Mouse (Mus musculus) layer of hippocampus, adult 6 months (tissue): Measurements from ENCODE around the gene Zbtb11. TPM values are rescaled to one million over a fixed set of nuclear protein-coding genes. Genes with fewer than 3 reads are reported as not detected.

Experiments
- long read RNA-seq, 2 experiments: library from polyadenylated mRNA; unstranded; transcript quantifications; one replicate each; pipeline ENCODE4 v2.0.0; 2019 to 2020
- polyA plus RNA-seq: library from polyadenylated mRNA; unstranded; fragments of <200 nt; fragmentation: Nextera tagmentation; gene quantifications from 2 replicates; pipeline ENCODE4 v1.2.3, GENCODE M21; 2021

Zbtb11 gene
- polyA plus RNA-seq = 10.4 and 13.1 TPM in 2 replicates
- long read RNA-seq, experiment 1, full-length matches to known transcripts = 6 of 61 reads
- long read RNA-seq, experiment 1, partial matches to known transcripts = 37 of 61 reads
- long read RNA-seq, experiment 1, other reads (novel, unspliced or antisense) = 18 of 61 reads
- long read RNA-seq, experiment 2, full-length matches to known transcripts = 106 of 154 reads
- long read RNA-seq, experiment 2, partial matches to known transcripts = 28 of 154 reads
- long read RNA-seq, experiment 2, other reads (novel, unspliced or antisense) = 20 of 154 reads

DNA sequence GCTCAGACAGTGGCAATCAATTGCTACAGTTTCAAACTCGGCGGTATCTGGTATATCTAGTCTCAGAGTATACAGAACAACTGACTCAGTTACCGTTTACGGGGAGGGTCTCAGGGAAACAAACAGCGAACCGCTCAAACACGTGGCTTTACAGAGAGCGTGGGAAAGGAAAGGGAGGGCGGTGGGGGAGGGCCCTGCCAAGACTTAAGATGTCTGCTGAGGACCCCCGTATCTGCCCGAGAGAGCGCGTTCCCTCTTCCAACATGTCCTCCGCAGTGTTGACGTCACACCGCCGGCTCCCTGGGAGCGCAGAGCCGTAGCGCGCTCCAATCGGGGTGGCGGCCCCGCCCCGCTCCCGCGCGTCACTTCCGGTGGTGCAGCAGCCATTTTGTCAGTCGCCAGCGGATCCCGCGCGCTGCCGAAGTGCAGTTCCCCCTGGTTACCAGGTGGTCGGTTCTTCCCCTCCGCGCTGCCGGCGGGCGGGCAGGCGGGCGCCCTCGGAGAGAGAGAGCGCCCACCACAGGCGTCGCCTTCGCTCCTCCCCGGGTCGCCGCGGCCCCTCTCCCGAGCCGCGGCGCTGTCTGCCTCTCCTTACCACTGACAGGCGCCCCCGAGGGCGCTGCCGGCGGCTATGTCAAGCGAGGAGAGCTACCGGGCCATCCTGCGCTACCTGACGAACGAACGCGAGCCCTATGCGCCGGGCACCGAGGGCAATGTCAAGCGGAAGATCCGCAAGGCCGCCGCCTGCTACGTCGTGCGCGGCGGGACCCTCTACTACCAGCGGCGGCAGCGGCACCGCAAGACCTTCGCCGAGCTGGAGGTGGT, at the start of gene Zbtb11:
Gene Zbtb11 (plus strand): TSS at position 453 of the 825 bp plus-strand sequence.

DNA sequence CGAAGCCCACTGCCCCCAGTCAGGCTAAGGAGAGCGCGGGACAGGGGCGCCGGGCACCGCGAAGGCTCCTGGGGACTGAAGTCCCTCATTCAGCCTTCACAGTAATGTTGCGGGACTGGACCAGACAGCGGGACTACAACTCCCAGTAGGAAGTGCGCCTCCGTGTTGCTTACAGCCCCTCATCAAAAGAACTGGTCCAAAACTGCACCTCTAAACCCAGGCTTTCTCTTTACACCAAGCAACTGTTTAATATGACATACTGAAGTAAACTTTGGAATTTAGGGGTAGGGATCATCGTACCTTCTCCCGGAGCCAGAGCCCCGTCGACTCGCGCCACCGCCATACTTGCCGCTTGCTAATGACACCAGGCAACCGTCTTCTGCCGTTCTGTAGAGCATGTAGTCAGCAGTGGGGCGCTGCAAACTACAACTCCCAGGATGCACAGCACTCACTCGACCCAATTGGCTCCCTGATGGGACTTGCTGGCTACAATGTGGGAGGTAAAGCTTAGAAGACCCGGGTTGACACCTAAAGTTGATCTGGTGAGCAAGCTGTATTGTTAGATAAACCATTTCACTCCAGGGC, 39.1 kb upstream of the Zbtb11 start, which contains the start of gene Cep97:
Gene Cep97 (minus strand): TSS at position 403 of the 585 bp plus-strand sequence.

DNA sequence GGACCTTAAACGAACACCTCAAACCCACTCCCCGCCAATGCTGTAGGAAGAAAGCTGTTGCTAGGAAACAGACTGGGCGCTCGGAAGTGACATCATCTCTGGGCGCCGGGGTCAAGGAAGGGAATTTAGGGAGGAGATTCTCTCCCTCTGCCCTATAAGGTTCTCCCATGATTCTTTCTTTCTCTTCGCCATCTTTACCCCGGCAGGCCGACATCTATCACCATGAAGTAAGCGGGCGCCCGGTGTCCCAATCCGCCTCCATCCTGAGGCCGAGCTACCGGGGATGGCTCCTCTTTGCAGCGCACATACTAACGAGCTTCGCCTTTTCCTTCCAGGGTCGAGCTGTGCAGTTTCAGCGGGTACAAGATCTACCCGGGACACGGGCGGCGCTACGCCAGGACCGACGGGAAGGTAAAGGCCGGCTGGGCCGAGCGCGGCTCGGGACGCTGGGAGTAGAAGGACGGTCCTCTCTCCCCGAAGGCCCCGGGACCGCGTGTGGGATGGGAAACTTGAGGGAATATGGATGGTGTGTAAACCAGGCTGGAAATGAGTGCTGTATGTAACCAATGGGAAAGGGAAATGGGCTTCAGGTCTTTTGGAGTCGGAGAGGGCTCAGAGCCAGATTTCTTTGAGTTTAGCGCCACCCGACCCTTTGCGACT, 7.3 kb upstream of the Zbtb11 start, which contains the start of gene Rpl24:
Gene Rpl24 (plus strand): TSS at position 64 of the 660 bp plus-strand sequence.

DNA sequence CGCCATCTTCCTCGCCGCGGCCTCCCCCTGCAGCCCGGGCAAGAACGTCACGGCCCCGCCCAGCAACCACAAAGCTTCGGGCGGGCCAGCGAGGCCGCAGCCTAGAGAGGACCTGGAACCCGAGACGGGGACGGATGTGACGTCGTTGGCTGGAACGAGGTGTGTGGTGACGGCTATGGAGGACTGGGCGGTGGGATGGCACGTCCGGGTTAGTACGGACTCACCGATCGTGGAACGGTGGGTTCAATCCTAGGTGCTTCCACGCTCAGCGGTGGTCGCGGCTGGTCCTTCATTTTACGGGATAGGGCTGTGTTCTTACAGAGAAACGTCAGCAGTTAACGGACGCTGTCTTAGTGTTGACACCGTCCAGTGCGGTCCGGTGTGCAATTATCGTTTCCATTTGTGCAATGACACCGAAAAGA, 56.0 kb downstream of the Zbtb11 start, which contains the start of gene Pcnp:
Gene Pcnp (minus strand): TSS at position 79 of the 422 bp plus-strand sequence.

DNA sequence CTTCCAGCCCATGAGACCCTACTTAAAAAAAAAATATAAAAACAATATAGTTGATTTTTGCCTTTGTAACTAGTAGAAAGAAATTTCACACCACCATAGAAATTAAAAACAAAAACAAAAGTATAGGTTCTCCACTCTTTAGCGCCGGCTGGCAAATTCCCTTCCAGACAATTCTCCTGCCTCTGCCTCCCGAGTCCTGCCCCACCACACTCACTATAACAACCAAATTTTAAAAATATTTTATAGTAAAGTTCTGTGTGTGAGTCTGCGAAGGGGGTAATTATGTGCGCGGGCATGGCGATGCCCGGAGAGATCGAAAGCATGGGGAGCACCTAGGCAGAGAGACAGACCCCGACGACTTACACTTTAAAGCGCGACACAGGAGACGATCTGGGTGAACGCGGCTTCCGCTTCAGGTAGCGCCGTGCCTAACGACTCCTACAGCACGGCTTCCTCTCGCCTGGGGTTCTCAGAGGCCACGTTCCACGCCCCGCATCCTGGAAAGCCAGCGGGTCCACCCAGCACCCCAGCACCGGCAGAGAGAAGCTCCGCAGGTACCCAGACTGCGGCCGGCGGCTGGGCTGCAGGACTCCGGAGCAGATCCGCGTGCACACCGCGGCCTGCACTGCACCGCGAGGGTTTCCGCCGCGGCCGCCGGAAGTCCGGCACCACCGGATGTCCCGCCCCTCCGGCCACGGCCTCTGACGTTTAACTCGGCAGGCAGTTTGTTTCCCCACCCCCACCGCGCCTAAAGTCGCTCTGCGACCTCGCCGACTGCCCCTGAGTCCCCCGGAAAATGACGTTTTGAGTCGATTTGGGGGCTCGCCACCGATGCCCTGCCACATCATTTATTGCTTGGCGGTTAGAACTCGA, 63.7 kb downstream of the Zbtb11 start, which contains the start of gene Trmt10c:
Gene Trmt10c (minus strand): TSS at position 682 of the 873 bp plus-strand sequence.

DNA sequence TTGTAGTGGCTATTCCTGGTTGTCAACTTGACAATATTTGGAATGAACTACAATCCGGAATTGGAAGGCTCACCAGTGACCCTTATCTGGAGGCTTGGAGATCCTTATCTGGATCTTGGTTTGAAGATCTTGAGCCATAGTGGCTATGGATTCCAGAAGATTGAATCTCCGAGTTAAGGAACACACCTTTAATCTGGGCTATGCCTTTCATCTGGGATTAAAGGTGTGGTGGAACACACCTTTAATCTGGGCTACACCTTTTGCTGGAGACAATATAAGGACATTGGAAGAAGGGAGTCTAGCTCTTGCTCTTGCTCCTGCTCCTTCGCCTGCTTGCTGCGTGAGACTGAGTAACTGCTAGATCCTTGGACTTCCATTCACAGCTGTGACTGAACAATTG, 74.4 kb downstream of the Zbtb11 start, which contains the start of gene Senp7:
Gene Senp7 (plus strand): TSS at position 301 of the 400 bp plus-strand sequence.

Other genes starting within 250 kb of the Zbtb11 start
- gene Nfkbiz, start 135.0 kb upstream of the Zbtb11 start, polyA plus RNA-seq = 1.2 and 1.7 TPM in 2 replicates
- 0.74 and 0.77 TPM in 2 replicates for gene Nxpe3, start 78.6 kb upstream of the Zbtb11 start, polyA plus RNA-seq
- gene Cep97, start 39.0 kb upstream of the Zbtb11 start, polyA plus RNA-seq = 5.5 and 6.2 TPM in 2 replicates
- gene Rpl24, start 7.6 kb upstream of the Zbtb11 start, polyA plus RNA-seq = 1,298 and 1,421 TPM in 2 replicates
- gene Pcnp, start 55.9 kb downstream of the Zbtb11 start, polyA plus RNA-seq = 161 and 205 TPM in 2 replicates
- 10.2 and 10.9 TPM in 2 replicates for gene Trmt10c, start 63.9 kb downstream of the Zbtb11 start, polyA plus RNA-seq
- gene Senp7, start 74.5 kb downstream of the Zbtb11 start, polyA plus RNA-seq = 18.2 and 21.7 TPM in 2 replicates
- gene Impg2, start 230.4 kb downstream of the Zbtb11 start, polyA plus RNA-seq = 0.03 and 0.04 TPM in 2 replicates